Mouse (Mus musculus) macrophage (primary cell): ENCODE data around the gene Shisal2b. TPM values are rescaled to one million over a fixed set of nuclear protein-coding genes. Genes with fewer than 3 reads are reported as not detected.
"Not testable (repeated sequence)": the region's sequence is repeated elsewhere in the genome, so short reads cannot be mapped to it uniquely, and the experiment has no call there.

Experiments used
- H3K27ac ChIP-seq: fragments of 350-480 bp; formaldehyde crosslinking; 2 replicates; pipeline ENCODE4 v1.9.0; 2021
- H3K36me3 ChIP-seq: fragments of 350-480 bp; formaldehyde crosslinking; 2 replicates; pipeline ENCODE4 v1.9.0; 2021; ENCODE audit errors: inconsistent target
- H3K4me3 ChIP-seq: fragments of 350-480 bp; formaldehyde crosslinking; 2 replicates; pipeline ENCODE4 v1.9.0; 2021; ENCODE audit errors: inconsistent target
- H3K79me2 ChIP-seq: fragments of 350-480 bp; formaldehyde crosslinking; 2 replicates; pipeline ENCODE4 v1.9.0; 2021; ENCODE audit errors: inconsistent target
- WGBS: methylation state at CpG from one replicate; pipeline ENCODE4 v1.1.7; 2026; ENCODE audit warnings: inconsistent platforms; ENCODE audit not compliant: missing documents; 5-methylcytosine and 5-hydroxymethylcytosine counted together
- polyA plus RNA-seq: library from polyadenylated mRNA; stranded (reverse); fragments of 250-400 nt; gene quantifications from 3 replicates; pipeline ENCODE4 v1.2.4, GENCODE M21; 2018; ENCODE audit warnings: inconsistent platforms
- total RNA-seq, 78 experiments: library from RNA; depleted of rRNA; stranded (reverse); fragments of 250-400 nt; gene quantifications; 1 replicate in 9 of 78; 2 replicates in 24 of 78; 3 replicates in 43 of 78; 4 replicates in 2 of 78; pipeline ENCODE4 v1.2.4; 2018; ENCODE audit warnings: inconsistent platforms in 56 of 78

The Shisal2b gene
- total RNA-seq (2018; cell fraction: chromatin; rRNA removed): not detected
- not detected for total RNA-seq (2018; cell fraction: cytosol; rRNA removed)
- total RNA-seq (2018; cell fraction: nucleus; rRNA removed): not detected
- polyA plus RNA-seq: not detected in 3 replicates

- 4% methylated on average over 38 of the region's 38 CpGs for WGBS
- no peak within 1 kb of the TSS for H3K27ac ChIP-seq
- no peaks in the 10 kb centered on the region for H3K79me2 ChIP-seq
- no peaks in the 10 kb centered on the region for H3K36me3 ChIP-seq
- peak within 1 kb of the TSS; percentile 22; the same call in 1 of the 2 replicates for H3K4me3 ChIP-seq
These were observed at the start of gene Shisal2b for GRCm38 (mm10) chr13:104863127-104863979. Shisal2b (minus strand) TSS chr13:104863893.

DNA sequence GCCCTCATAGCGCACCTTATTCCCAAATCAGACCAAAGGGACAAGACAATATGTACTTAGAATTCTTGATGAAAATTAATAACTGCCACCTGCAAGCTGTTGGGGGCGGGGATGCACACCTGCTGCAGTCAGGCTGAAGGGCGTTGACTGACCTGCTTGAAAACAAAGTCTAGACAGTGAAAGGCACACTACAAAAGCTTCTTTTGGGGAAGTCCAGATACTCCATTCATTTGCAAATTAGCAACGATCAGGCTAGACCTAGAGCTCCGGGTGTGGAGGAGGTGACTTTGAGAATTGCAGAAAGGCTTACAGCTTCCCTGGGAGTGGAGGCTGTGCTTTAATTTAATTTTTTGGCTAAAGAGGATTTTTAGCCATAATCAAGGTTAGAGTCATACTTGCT lies 47.9 kb upstream of the Shisal2b start:
- not testable (repeated sequence) for H3K36me3 ChIP-seq, H3K79me2 ChIP-seq, H3K4me3 ChIP-seq, H3K27ac ChIP-seq
- 90% methylated on average over 5 of the region's 5 CpGs for WGBS

GRCm38 (mm10) chr13:104911006-104911405 lies 47.3 kb upstream of the Shisal2b start:
- not testable (repeated sequence) for H3K36me3 ChIP-seq, H3K79me2 ChIP-seq, H3K4me3 ChIP-seq, H3K27ac ChIP-seq
- WGBS: 88% methylated on average over 1 of the region's 1 CpGs

DNA sequence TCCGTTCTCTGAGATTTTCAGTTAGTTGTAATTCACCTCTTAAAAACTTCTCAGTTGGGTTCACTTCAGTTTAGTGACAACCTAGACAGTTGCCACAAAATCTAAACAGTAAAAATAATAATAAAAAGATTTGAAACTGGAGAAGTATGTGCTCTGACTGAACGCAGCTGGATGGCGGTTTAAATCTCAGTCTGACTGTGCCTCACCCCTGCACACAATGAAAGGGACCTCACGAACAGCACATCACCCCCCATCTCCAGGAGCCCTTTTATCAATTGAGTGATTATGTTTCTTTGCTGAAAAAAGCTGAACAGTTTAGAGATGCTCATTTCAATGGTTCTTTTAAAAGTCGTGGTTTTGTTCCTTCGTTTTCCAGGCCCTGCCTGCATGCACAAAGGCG lies 45.0 kb upstream of the Shisal2b start:
- no peaks in the 10 kb centered on the region for H3K79me2 ChIP-seq
- H3K27ac ChIP-seq: no peak overlapping the region
- WGBS: 96% methylated on average over 7 of the region's 7 CpGs
- H3K36me3 ChIP-seq: no peaks in the 10 kb centered on the region
- no peak overlapping the region for H3K4me3 ChIP-seq

- H3K36me3 ChIP-seq: no peaks in the 10 kb centered on the region
- no peaks in the 10 kb centered on the region for H3K79me2 ChIP-seq
- H3K27ac ChIP-seq: no peak overlapping the region
- 93% methylated on average over 1 of the region's 1 CpGs for WGBS
- H3K4me3 ChIP-seq: no peak overlapping the region
These were observed 31.1 kb upstream of the Shisal2b start for GRCm38 (mm10) chr13:104894771-104895170.

DNA sequence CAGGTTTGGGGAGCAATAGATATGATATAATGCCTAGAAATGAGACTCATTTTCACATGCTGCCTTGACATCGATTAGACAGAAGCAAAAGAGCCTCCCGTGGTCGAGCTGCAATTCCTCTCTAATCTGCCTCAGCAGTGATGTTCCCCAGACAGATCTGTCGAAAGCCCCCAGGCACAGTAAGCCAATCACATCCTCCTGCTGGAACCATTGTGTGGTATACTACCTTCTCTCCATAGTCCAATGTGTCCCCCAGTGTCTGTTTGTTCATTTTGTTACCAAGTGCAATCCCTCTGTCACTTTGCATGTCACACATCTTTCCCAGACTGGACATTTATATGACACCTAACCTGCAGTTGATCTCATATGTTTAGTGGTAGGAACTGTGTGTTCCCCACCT lies 28.6 kb upstream of the Shisal2b start:
- WGBS: 88% methylated on average over 4 of the region's 4 CpGs
- H3K27ac ChIP-seq: no peak overlapping the region
- H3K4me3 ChIP-seq: no peak overlapping the region
- H3K36me3 ChIP-seq: no peaks in the 10 kb centered on the region
- H3K79me2 ChIP-seq: no peaks in the 10 kb centered on the region

DNA sequence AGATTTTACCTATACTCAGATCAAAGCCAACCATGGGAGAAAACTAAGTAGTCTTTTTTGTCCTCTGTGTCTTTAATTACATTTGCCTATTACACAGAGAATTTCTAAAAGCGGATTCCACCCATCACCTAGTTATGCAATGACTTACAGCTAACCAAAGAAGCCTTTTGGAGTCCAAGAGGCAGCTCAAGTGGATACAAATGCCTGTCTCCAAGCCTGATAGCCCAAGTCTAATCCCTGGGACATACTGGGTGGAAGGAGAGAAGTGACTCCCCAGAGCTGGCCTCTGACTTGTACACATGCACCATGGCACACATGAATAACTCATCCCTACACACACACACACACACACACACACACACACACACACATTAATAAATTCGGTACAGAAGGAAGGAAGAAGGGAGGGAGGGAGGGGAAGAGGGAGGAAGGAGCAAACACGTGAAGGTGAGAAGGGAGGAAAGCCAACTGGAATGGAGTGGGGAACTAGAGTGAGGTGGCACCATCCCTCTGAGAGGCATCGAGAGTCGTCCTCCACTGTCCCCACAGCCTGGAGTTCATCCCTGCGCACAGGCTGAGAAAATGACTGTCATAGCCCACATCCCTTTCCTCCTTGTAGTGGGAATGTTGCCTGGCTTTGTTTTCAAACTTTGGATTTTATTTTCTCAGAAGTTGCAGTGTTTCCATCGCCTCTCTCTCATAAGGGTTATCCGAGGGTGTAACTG lies 22.8 kb upstream of the Shisal2b start:
- Histone ChIP-seq H3K79me2 (no peaks in the 10 kb centered on the region), H3K27ac (no peak overlapping the region), H3K4me3 (no peak overlapping the region), H3K36me3 (no peaks in the 10 kb centered on the region)
- WGBS: 68% methylated on average over 7 of the region's 8 CpGs

- WGBS: 66% methylated on average over 7 of the region's 16 CpGs
- Histone ChIP-seq H3K36me3 (no peaks in the 10 kb centered on the region), H3K27ac (no peak overlapping the region), H3K4me3 (no peak overlapping the region), H3K79me2 (no peaks in the 10 kb centered on the region)
These were observed 20.0 kb upstream of the Shisal2b start for GRCm38 (mm10) chr13:104883566-104884249.

- WGBS: 90% methylated on average over 4 of the region's 4 CpGs
- H3K36me3 ChIP-seq: no peaks in the 10 kb centered on the region
- H3K4me3 ChIP-seq: no peak overlapping the region
- no peak overlapping the region for H3K27ac ChIP-seq
- no peaks in the 10 kb centered on the region for H3K79me2 ChIP-seq
These were observed 14.8 kb upstream of the Shisal2b start for GRCm38 (mm10) chr13:104878508-104878907.

GRCm38 (mm10) chr13:104869907-104870306 lies 6.2 kb upstream of the Shisal2b start:
- no peak overlapping the region for H3K4me3 ChIP-seq
- no peak overlapping the region for H3K27ac ChIP-seq
- no peaks in the 10 kb centered on the region for H3K36me3 ChIP-seq
- no peaks in the 10 kb centered on the region for H3K79me2 ChIP-seq
- WGBS: 100% methylated on average over 2 of the region's 2 CpGs

GRCm38 (mm10) chr13:104866726-104867125 lies 3.0 kb upstream of the Shisal2b start:
- Histone ChIP-seq H3K4me3 (no peak overlapping the region), H3K79me2 (no peaks in the 10 kb centered on the region), H3K27ac (no peak overlapping the region), H3K36me3 (no peaks in the 10 kb centered on the region)
- 76% methylated on average over 5 of the region's 5 CpGs for WGBS

GRCm38 (mm10) chr13:104853645-104854044 lies 10.0 kb downstream of the Shisal2b start:
- no peak overlapping the region for H3K4me3 ChIP-seq
- no peaks in the 10 kb centered on the region for H3K36me3 ChIP-seq
- WGBS: 90% methylated on average over 2 of the region's 2 CpGs
- no peaks in the 10 kb centered on the region for H3K79me2 ChIP-seq
- H3K27ac ChIP-seq: no peak overlapping the region

DNA sequence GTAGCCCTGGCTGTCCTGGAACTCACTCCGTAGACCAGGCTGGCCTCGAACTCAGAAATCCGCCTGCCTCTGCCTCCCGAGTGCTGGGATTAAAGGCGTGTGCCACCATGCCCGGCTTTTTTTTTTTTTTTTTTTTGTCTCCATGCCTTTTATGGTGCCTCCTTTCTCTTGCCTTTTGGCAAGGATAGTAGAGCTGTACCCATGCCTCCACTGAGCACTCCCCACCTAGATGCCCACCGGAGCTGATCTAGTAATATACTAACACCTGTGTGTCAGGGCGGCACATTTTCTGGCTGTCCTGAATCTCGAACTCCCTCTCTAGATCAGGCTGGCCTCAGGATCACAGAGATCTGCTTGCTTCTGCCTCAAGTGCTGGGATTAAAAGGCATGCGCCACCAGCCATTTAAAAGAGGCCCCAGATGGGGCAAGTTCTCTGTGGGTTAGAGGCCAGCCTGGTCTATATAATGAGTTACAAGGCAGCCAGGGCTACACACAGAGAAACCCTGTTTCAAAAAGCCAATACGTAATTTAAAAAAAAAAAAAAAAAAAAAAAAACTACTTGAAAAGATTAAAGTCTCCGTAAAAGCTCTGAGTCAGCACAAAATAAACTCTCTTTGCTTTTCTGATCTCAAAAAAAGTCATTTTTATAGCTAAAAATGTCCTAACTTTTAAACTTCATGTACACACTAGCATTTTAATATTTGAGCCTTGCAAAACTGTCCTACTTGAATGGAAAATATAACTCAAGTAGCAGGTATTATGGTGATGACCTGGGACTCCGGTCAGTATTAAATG lies 20.2 kb downstream of the Shisal2b start:
- Histone ChIP-seq H3K27ac (no peak overlapping the region), H3K36me3 (peaks cover 5% of the 10 kb centered on the region; the same call in 1 of the 2 replicates), H3K4me3 (no peak overlapping the region), H3K79me2 (no peaks in the 10 kb centered on the region)
- 88% methylated on average over 6 of the region's 13 CpGs for WGBS

DNA sequence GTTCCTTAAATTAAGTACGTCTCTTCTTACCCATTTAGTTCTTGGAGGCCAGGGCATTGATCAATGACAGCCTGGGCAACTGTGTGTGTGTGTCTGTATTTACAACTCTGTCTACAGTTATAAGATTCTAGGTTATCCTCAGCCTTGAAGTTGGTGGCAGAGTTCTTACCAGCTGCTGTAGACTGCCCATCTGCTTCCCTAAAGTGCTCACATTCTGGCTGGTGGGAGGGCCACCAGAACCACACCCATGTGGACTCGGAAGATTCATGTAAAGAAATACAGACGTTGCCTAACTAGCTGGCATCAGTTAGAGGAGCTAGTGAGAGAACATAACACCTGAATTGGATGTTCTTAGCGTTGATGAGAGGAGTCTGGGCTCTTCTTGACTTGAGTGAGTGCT lies 21.8 kb downstream of the Shisal2b start:
- Histone ChIP-seq H3K4me3 (no peak overlapping the region), H3K36me3 (peaks cover 17% of the 10 kb centered on the region), H3K79me2 (no peaks in the 10 kb centered on the region), H3K27ac (no peak overlapping the region)
- WGBS: 71% methylated on average over 4 of the region's 4 CpGs
